Mouse (Mus musculus): ENCODE measurements at regions not wholly inside any gene's neighbourhood (a gene's known extent, or its start where the extent isn't known, plus 50 kb on each side); places are given as distances from the start of the nearest gene placed in this dataset.

GRCm38 (mm10) chr1:137760797-137761196 lies 414.7 kb downstream of the Ptprc start:
- Histone ChIP-seq H3K4me3 (replicated peaks; ENCODE audit: extremely low read depth, low read depth, low read length) (no peak overlapping the region), H3K4me1 (ENCODE audit: control insufficient read depth, insufficient read depth, low read length) (no peaks in the 10 kb centered on the region)
- TF ChIP-seq CTCF (IDR thresholded peaks at IDR 0.05; ENCODE audit: insufficient read depth, low read length) (no peak), POLR2A (IDR thresholded peaks at IDR 0.05; ENCODE audit: borderline replicate concordance, extremely low read depth, low read depth, low read length) (no peak)
- WGBS = 90% methylated on average over 4 of the region's 4 CpGs
- DNase-seq = no peak

- WGBS = 56% methylated on average over 7 of the region's 7 CpGs
- no peak for TF ChIP-seq CTCF (IDR thresholded peaks at IDR 0.05; ENCODE audit: insufficient read depth, low read length)
- TF ChIP-seq POLR2A (IDR thresholded peaks at IDR 0.05; ENCODE audit: borderline replicate concordance, extremely low read depth, low read depth, low read length) = no peak
- DNase-seq = peak; percentile 23
- H3K4me3 ChIP-seq (replicated peaks; ENCODE audit: extremely low read depth, low read depth, low read length) = no peak overlapping the region
- H3K4me1 ChIP-seq (ENCODE audit: control insufficient read depth, insufficient read depth, low read length) = no peaks in the 10 kb centered on the region
Observed at GRCm38 (mm10) chr1:137751446-137751961, 424.0 kb downstream of the Ptprc start.

DNA sequence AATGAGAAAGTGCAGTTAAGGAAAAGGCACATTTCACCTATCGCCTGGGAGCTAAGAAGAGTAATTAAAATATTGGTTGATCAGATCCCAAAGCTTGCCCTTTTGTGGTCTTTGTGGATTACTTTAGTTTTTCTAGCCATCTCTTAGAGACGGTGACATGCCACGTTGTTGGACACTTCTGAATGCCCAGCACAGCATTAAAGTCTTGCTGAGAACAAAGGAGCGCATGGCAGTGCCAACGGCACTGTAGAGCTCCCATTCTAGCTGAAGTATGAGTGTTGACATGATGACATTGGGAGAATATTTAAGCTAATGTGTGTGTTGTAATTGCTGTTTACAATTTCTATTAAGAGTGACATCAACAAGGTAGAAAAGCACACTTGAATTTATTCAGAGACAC lies 424.6 kb downstream of the Ptprc start:
- TF ChIP-seq POLR2A (IDR thresholded peaks at IDR 0.05; ENCODE audit: borderline replicate concordance, extremely low read depth, low read depth, low read length) = no peak
- no peak for TF ChIP-seq CTCF (IDR thresholded peaks at IDR 0.05; ENCODE audit: insufficient read depth, low read length)
- 82% methylated on average over 5 of the region's 5 CpGs for WGBS

DNA sequence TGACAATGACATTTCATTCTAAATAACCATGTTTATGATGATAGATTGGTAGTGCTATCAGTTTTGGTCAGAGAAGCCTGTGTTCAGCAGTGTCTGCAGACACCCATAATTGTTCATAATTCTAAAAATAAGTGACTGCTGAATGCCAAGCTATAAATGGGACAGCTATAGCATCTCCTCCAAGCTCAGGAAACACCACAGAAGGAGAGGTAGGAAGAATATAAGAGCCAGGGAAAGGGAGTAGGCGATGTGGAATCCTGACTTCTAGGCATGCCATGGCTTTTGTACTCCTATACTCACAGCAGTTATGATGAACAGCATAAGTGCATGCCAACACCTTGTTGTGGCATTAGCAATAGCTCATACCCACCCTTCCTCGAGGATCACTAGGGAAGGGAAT lies 429.4 kb downstream of the Ptprc start:
- no peaks in the 10 kb centered on the region for H3K4me1 ChIP-seq (ENCODE audit: control insufficient read depth, insufficient read depth, low read length)
- H3K4me3 ChIP-seq (replicated peaks; ENCODE audit: extremely low read depth, low read depth, low read length) = no peak overlapping the region
- no peak for DNase-seq
- 67% methylated on average over 2 of the region's 2 CpGs for WGBS
- TF ChIP-seq POLR2A (IDR thresholded peaks at IDR 0.05; ENCODE audit: borderline replicate concordance, extremely low read depth, low read depth, low read length) = no peak
- no peak for TF ChIP-seq CTCF (IDR thresholded peaks at IDR 0.05; ENCODE audit: insufficient read depth, low read length)

More for the DNA sequence above, 424.6 kb downstream of the Ptprc start:
- Histone ChIP-seq H3K4me3 (replicated peaks; ENCODE audit: extremely low read depth, low read depth, low read length) (no peak overlapping the region), H3K4me1 (ENCODE audit: control insufficient read depth, insufficient read depth, low read length) (no peaks in the 10 kb centered on the region)
- no peak for DNase-seq

DNA sequence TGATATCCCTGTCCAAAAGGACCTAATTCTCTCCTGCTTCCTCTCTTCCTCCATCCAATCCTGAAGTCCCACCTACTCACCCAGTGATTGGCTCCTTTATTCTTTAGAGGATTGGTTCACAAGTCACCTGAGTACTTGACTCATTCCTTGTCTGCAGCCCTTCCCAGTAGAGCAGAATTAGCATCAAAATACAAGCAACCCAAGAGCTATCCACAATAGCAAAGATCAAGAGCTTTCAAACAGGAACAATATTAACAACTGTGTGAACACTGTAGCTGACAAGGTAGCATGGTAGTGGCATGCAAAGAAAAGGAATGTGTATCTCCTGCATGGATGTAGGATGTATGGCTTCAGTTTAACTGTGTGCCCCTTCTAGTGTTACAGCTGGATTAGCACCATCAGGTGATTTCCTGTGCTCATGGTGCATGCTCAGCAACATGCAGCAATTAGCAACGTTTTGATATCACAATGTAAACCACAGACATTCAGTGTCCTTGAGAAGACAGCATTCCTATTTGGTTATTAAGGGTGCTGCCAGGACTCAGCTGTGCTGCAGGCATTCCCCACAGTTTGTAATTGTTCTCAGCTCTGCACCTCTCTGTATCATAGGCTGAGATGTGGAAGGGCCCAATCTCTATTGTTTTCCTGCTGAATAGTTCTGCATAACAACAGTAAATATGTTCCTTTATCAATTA lies 437.2 kb downstream of the Ptprc start:
- TF ChIP-seq POLR2A (IDR thresholded peaks at IDR 0.05; ENCODE audit: borderline replicate concordance, extremely low read depth, low read depth, low read length) = no peak
- no peak for TF ChIP-seq CTCF (IDR thresholded peaks at IDR 0.05; ENCODE audit: insufficient read depth, low read length)

DNA sequence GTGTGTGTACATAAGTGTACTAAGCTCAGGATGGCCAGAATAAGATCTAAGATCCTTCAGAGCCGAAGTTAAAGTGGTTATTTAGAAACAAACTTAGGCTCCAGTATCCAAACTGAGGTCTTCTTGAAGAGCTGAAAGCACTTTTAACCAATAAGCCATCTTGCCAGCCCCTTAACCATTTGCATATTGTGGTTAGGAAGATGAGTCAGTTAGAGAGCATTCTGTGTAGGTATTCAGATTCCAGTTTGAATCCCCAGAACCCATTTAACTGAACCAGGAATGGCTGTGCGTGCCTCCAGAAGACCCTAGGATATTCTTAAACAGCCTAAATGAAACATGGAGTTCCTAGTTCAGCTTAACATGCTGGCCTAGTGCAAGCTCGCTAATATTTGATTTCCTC lies 471.6 kb downstream of the Ptprc start:
- TF ChIP-seq POLR2A (IDR thresholded peaks at IDR 0.05; ENCODE audit: borderline replicate concordance, extremely low read depth, low read depth, low read length) (no peak), CTCF (IDR thresholded peaks at IDR 0.05; ENCODE audit: insufficient read depth, low read length) (no peak)
- DNase-seq = no peak
- 89% methylated on average over 3 of the region's 3 CpGs for WGBS
- H3K4me1 ChIP-seq (ENCODE audit: control insufficient read depth, insufficient read depth, low read length) = no peaks in the 10 kb centered on the region
- no peak overlapping the region for H3K4me3 ChIP-seq (replicated peaks; ENCODE audit: extremely low read depth, low read depth, low read length)

More for the DNA sequence above, 437.2 kb downstream of the Ptprc start:
- WGBS = 9% methylated on average over 1 of the region's 1 CpGs
- no peak overlapping the region for H3K4me3 ChIP-seq (replicated peaks; ENCODE audit: extremely low read depth, low read depth, low read length)
- H3K4me1 ChIP-seq (ENCODE audit: control insufficient read depth, insufficient read depth, low read length) = no peaks in the 10 kb centered on the region
- DNase-seq = no peak

GRCm38 (mm10) chr1:137698876-137699275 lies 476.6 kb downstream of the Ptprc start:
- H3K4me1 ChIP-seq (ENCODE audit: control insufficient read depth, insufficient read depth, low read length) = no peaks in the 10 kb centered on the region
- no peak for DNase-seq
- no peak overlapping the region for H3K4me3 ChIP-seq (replicated peaks; ENCODE audit: extremely low read depth, low read depth, low read length)
- TF ChIP-seq POLR2A (IDR thresholded peaks at IDR 0.05; ENCODE audit: borderline replicate concordance, extremely low read depth, low read depth, low read length) = no peak
- WGBS = 92% methylated on average over 4 of the region's 4 CpGs

- TF ChIP-seq POLR2A (IDR thresholded peaks at IDR 0.05; ENCODE audit: borderline replicate concordance, extremely low read depth, low read depth, low read length) (no peak), CTCF (IDR thresholded peaks at IDR 0.05; ENCODE audit: insufficient read depth, low read length) (no peak)
- no peak overlapping the region for H3K4me3 ChIP-seq (replicated peaks; ENCODE audit: extremely low read depth, low read depth, low read length)
- 87% methylated on average over 5 of the region's 5 CpGs for WGBS
- DNase-seq = no peak
- no peaks in the 10 kb centered on the region; the same call in 1 of the 2 replicates for H3K4me1 ChIP-seq (ENCODE audit: control insufficient read depth, insufficient read depth, low read length)
Observed at GRCm38 (mm10) chr1:137697289-137697688, 478.2 kb downstream of the Ptprc start.

GRCm38 (mm10) chr1:137696796-137697195 lies 478.7 kb downstream of the Ptprc start:
- no peak for TF ChIP-seq POLR2A (IDR thresholded peaks at IDR 0.05; ENCODE audit: borderline replicate concordance, extremely low read depth, low read depth, low read length)
- TF ChIP-seq CTCF (IDR thresholded peaks at IDR 0.05; ENCODE audit: insufficient read depth, low read length) = no peak
- no peak for DNase-seq
- WGBS = 77% methylated on average over 3 of the region's 3 CpGs
- no peaks in the 10 kb centered on the region; the same call in 1 of the 2 replicates for H3K4me1 ChIP-seq (ENCODE audit: control insufficient read depth, insufficient read depth, low read length)
- H3K4me3 ChIP-seq (replicated peaks; ENCODE audit: extremely low read depth, low read depth, low read length) = no peak overlapping the region

DNA sequence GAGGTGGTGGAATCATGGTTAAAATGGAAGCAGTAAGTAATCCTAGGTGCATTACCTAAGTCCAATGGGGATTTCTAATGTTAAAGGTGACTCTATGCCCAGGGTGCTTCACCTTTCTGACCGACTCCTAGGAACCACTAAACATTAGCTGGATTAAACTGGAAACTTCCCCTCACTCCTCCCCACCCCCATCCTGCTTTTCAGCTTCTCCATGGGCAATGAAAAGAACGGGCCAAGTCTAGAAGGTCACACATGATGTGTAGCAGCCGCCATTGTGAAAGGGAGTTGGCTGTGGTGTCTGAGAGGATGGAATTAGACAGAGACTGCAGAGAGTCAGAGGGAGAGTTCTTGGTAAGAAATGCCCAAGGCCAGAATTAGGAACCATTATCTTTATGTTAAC lies 479.8 kb downstream of the Ptprc start:
- no peaks in the 10 kb centered on the region; the same call in 1 of the 2 replicates for H3K4me1 ChIP-seq (ENCODE audit: control insufficient read depth, insufficient read depth, low read length)
- TF ChIP-seq POLR2A (IDR thresholded peaks at IDR 0.05; ENCODE audit: borderline replicate concordance, extremely low read depth, low read depth, low read length) = no peak
- TF ChIP-seq CTCF (IDR thresholded peaks at IDR 0.05; ENCODE audit: insufficient read depth, low read length) = no peak
- 83% methylated on average over 3 of the region's 3 CpGs for WGBS
- H3K4me3 ChIP-seq (replicated peaks; ENCODE audit: extremely low read depth, low read depth, low read length) = no peak overlapping the region
- DNase-seq = no peak

All from lung, adult 2 months (tissue).